Mouse (Mus musculus) gastrocnemius, postnatal 36 days (tissue): Measurements from ENCODE around the gene Sulf2. TPM values are rescaled to one million over a fixed set of nuclear protein-coding genes. Genes with fewer than 3 reads are reported as not detected.

Experiments used
- DNase-seq, 2 experiments: peaks; one replicate each; pipeline ENCODE4 v3.0.0; 2022
- intact Hi-C: fragments of 180-260 bp; cut with DNase I; formaldehyde crosslinking; loops from one replicate; pipeline ENCODE4 v1.15.1; 2025
- total RNA-seq, 2 experiments: library from RNA; stranded (reverse); gene quantifications; 2 replicates each; pipeline ENCODE4 v1.2.3; 2021

The Sulf2 gene
- total RNA-seq, 2 experiments from 2014 or later, result 7.9 to 10.5 TPM

DNA sequence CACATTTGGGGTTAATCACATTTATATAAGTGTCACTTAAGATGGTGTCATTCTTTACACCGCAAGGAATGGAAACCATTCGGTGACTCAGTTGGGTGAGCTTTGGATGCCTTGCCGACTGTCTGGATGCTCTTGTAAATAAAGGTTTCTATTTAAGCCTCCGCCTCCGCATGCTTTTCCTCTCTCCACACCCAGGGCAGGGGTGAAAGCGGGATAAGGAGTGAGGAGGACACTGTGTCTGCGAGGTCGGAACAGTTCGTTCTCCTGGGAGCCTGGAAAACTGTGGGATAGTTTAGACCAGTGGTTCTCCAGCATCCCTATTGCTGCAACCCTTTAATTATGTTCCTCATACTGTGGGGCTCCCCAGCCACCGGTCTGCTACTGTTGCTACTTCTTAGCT is 82.4 kb downstream of the Sulf2 start:
- DNase-seq, result no peak
- intact Hi-C loops, result no loop called here

DNA sequence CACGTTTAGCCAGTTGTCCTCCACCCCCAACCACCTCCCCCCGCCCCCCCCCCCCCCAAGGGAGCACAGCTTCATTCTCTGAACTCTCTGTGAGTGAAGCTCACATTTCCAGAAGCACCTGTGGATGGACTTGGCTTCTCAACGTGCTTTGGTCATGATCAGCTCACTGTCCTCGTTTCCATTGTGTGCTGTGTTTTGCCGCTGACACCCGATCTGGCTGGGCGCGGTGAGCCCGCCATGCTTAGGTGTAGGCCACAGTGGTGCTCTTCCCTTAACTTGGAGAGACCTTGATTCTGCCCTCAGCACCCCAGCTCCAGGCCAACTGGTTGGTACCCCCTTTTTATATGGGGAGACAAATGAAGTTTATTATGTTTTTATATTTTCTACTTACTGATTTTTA is 83.6 kb downstream of the Sulf2 start:
- intact Hi-C loops, result no loop called here
- no peak for DNase-seq

DNA sequence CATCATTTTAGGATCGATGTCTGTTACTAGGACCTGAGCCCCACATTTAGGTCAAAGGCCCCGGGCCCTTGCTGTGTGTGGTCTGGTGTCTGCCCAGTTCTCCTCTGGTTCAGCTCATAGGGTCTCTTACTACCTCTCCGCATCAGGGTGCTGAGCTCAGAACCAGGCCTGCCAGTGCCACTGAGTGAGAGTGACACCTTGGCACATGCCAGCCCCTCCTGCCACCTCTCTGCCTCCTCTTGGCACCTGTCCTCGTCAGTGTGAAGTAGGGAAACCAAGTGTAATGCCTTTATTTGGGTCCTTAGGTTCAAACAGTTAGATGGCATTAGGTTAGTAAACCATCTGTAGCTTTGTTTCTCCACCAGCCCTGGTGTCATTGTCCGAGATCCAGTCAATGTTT is 84.0 kb downstream of the Sulf2 start:
- DNase-seq, result no peak
- intact Hi-C loops, result no loop called here

DNA sequence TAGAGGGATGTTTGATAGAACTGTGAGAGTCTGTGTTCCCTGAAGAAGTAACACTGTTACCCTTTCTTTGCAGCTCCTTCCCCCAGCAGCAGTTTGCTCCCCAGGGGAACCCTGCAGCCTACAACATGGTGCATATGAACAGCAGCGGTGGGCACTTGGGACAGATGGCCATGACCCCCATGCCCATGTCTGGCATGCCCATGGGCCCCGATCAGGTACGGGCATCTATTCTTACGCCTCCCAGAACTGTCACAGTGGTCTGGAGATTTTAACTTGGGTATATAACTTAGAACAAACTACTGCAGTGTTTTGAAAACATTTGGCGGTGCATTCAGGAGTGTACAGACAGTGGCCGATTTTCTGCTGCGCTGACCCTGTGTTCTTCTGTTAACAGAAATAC is 85.7 kb downstream of the Sulf2 start:
- DNase-seq, result no peak
- intact Hi-C loops, result no loop called here

DNA sequence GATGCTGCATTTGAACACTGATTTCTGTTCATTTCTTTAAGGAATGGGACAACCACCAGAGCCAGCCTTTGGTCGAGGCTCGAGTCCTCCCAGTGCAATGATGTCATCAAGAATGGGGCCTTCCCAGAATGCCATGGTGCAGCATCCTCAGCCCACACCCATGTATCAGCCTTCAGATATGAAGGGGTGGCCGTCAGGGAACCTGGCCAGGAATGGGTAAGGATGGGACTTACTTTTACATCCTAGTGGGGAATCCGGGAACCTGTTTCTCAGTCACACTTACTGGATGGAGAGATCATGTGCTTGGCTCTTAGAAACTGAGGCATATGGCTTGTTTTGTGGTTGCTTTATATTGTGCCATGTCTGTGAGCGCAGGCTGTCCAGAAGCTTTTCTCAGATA is 86.3 kb downstream of the Sulf2 start:
- intact Hi-C loops, result no loop called here
- no peak for DNase-seq

DNA sequence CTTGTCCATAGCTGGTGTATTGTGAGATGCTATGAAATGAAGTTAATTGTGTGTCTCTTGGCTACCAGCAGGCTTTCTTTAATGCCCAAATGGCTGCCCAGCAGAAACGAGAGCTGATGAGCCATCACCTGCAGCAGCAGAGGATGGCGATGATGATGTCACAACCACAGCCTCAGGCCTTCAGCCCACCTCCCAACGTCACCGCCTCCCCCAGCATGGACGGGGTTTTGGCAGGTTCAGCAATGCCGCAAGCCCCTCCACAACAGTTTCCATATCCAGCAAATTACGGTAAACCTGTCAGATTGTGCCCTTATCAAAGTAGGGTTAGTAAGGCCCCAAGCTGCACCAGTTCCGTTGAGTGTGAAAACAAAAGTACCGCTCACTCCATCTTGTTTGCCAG is 87.2 kb downstream of the Sulf2 start:
- intact Hi-C loops, result no loop called here
- DNase-seq, result no peak

DNA sequence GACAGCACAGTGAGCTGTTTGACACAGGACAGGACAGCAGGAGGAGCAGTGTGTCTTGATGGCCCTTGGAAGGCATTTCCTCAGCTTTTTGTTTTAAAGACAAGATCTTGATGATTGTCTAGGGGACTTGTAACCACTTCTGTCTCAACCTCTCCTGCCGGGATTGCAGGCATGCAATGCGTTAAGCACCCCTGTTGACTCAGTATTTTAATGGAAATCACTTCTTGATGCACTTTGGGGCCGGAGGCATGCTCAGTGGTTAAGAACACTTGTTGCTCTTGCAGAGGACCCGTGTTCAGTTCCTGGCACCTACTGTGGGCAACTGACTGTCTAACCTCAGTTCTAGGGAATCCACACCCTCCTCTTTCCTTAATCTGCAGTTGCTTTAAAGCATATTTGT is 89.0 kb downstream of the Sulf2 start:
- intact Hi-C loops, result no loop called here
- no peak for DNase-seq

DNA sequence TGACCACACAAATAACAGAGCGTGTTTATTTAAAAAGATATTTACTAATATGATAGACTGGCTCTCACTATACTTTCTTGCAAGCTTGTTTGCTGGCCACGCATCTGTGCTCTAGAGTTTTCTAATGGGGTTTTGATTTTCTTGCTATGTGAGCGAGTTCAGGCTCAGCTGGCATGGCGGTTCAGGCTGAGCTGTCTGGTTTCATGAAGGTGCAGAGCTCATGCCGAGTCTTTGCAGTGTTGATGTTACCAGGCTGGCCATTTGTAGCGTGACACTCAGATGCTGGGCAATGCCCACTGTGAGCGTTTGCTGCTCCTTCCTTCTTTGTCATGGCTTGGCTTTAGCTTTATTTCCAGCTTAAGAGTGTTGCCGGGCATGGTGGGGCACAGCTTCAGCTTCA is 93.0 kb downstream of the Sulf2 start:
- DNase-seq, result no peak
- intact Hi-C loops, result no loop called here

DNA sequence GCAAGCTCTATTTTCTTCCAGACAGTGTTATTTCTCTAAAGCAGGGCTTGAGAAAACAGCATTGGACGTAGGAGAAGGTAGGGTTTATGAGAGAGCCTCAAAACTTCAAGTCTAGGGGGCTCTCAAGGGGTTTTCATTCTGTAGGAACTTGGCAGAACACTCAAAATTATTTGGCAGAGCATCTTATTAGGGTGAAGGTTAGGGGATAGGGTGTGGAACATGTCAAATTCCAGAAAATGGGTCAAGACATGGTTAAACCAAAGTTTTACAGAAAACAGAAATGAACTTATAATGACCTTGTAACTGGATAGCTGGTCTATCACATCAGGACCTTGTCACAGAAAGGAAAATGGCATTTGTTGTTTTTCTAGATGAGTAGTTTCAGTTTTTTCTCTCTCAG is 93.5 kb downstream of the Sulf2 start:
- no peak for DNase-seq
- intact Hi-C loops, result no loop called here

DNA sequence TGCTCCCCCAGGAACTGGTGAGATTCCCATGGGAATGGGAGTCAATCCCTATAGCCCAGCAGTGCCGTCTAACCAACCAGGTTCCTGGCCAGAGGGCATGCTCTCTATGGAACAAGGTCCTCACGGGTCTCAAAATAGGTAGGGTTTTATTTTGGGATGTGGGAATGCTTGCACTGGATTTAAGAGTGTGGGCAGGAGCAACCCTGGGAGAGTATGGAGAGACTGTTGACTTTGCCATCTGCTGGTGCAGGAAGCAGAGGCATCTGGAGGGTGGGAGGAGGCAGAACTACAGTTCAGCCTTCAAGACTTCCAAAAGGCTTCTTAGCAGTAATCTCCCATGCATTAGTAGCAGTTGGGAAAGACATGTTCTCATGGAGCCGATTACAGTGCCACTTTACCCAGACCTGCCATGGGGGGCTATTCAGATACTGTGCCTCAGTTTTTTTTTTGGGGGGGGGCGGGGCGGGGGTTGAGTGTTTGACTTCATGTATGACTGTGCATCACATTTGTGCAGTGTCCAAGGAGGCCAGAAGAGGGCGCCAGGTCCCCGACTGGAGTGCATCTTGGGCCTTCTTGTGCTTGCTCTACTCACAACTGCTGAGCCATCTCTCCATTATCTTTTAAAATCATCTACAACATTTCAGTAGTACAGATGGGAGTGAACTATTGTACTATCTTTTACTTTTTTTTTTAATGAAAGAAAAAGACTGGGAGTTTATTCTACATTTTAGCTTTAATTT is 95.6 kb downstream of the Sulf2 start:
- peak in 1 of 2 experiments; percentile 33 for DNase-seq
- intact Hi-C loops, result no loop called here

DNA sequence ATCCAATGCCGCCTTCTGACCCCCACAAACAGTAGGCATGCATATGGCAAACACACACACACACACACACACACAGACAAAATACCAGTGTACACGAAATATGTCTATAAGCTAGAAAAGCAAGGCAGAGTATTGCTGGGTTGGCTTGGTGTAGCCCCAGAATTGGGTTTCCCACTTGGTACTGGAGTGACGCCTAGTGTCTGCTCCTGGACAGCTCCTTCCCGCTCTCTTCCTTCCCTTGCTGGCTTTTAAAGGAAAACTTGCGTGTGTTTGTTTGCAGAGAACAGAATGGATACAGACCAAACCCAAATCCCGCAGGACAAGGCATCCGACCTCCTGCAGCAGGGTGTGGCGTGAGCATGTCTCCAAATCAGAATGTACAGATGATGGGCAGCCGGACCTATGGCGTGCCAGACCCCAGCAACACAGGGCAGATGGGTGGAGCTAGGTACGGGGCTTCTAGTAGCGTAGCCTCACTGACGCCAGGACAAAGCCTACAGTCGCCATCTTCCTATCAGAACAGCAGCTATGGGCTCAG is 101.4 kb downstream of the Sulf2 start:
- intact Hi-C loops, result no loop called here
- no peak for DNase-seq

DNA sequence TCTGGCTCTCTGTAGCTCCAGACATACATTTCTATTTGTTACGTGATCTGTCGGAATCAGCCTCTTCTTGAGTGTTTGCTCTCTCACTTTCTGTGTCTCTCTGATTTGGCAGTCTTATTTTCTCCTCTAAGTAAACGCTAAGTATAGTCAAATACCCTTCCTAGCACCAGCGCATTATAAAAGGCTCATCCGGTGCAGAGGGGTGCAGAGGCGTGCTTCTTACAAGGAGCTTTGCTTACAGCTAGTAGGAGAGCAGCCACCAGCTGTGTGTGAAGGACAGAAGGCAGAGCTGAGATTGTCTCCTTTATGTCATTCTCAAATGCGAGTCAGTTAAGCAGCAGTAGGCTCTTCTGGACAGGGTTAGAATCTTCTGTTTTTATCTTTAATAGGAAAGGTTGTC is 103.5 kb downstream of the Sulf2 start:
- intact Hi-C loops, result no loop called here
- no peak for DNase-seq

DNA sequence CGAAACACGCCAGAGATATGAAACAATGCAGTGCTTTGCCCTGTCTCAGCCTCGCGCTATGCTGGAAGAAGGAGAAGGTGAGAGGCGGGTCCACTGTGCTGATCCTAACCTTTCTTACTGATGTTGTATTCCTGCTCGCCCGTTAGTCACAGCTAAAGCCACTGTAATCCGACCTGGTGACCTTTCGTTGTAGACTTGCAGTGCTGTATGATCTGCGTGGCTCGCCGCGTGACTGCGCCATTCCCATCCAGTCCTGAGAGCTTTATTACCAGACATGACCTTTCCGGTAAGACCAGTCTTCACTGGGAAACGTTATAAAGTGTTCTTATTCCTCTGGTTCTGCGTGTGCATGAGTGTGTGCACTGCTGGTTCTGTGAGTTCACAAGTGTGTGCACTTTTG is 104.0 kb downstream of the Sulf2 start:
- intact Hi-C loops, result no loop called here
- no peak for DNase-seq

DNA sequence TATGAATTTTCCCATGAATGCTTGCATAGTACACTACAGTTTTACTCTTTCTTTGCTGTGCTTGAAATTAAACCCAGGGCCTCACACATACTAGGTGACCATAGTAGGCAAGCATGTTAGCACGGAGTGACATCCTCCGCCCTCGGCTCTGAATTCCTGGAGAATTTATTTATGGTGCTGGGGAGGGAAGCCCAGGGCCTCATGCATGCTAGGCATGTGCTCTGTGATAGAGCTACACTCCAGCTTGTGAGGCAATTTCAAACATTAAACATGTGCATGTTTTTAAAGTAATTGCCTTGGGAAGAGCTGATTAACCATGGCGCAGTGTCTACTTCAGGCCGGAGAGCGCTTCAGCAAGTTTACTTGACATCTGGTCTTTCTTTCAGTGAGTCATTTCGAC is 106.6 kb downstream of the Sulf2 start:
- DNase-seq, result no peak
- intact Hi-C loops, result loop anchor here (5.0 kb wide), 2 partner anchors 132 to 227 kb away; no protein-coding TSS in a partner anchor

DNA sequence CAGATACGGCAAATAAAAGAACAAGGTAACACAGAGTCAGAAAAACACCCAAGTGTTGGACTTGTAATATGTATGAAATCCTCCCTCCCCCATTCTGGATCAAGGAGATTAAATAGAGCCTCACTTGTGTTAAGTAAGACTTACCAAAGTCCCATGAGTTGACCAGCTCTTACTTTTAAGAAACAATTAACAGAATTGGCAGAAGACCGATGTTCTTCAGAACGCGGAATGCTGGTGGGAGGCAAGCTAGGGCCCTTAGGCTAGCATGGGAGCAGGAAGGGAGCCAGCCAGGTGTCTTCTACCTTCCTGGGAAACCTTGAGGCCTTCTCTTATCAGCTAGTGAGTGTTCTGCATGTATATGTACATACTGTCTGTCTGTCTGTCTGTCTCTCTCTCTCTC is 107.5 kb downstream of the Sulf2 start:
- intact Hi-C loops, result loop anchor here (5.0 kb wide), 2 partner anchors 131 to 226 kb away; no protein-coding TSS in a partner anchor
- no peak for DNase-seq

DNA sequence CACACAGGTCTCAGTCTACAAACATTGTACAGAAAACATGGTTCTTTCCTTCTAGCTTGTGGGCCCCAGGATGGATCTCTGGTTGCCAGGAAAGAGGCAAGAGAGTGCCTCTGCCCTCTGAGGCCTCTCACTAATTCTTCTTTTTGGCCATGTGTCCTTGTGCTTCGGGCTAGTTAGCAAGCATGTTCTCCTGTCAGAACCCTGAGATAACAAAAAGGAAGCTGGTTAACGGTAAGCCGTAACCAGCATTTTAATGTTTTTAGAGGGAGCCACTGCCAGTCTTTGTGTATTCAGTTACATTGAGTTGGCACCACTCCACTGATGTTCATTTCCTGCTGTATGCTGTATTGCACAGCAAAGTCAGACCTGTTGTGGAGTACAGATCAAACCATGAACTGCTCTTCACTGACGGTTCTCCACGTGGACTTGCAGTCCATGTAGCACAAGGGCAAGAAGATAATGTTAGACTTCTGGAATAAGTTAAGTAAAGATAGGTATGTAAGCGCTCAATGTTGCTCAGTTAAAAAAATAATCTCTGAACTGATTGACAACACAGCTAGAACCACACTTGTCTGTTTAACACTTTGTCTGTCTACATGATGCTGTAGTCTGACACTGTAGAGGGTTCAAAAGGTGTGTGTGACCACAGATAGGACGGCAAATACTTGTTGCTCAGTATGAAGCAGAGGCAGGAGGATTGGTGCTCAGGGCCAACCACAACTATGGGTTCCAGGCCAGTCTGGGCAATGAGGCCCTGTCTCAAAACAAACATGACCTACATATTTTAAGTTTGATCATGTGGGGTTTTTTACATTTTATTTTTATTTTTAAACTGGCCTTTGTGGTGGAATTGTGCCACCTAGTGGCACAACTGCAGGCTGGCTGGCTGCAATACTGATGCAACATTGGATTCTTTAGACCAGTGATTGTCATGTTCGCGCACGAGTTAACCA is 109.6 kb downstream of the Sulf2 start:
- no peak for DNase-seq
- intact Hi-C loops, result loop anchor here (5.0 kb wide), 2 partner anchors 129 to 224 kb away; no protein-coding TSS in a partner anchor

DNA sequence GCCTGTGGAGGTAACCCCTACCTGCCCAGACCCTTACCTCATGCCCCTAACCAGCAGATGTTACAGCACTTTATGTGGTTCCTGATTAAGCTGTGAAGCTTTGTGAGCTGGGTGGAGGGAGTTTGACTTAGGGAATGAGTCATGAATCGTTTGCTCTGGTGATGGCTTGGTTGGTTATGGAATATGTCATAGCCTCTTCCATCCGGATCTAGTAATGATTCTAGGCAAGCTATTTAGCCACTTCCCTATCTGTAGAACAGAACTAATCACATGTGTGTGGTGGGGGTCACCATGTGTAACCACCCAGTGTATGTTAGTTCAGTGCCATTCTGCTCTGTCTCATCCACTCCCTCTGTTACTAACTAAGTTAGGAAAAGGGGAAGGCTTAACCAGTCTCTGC is 110.5 kb downstream of the Sulf2 start:
- DNase-seq, result no peak
- intact Hi-C loops, result loop anchor here (5.0 kb wide), 2 partner anchors 128 to 223 kb away; no protein-coding TSS in a partner anchor

DNA sequence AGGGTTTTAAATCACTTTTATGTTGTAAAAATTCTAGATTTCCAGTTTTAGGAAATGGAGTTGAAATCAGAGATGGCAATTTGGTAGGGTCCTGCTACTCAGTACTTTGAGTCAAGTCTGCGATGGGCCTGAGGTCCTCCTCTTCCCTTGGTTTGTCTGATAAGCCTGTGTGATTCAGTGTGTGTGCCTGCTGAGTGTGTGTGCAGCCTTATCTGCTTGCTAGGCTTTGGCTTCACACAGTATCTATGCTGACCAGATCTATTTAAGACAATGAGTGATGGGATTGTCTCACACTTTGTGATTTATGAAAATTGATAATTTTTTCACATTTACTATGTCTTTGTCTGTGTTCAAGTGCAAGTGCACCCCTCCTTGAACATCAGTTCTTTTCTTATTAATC is 112.9 kb downstream of the Sulf2 start:
- intact Hi-C loops, result no loop called here
- DNase-seq, result no peak

DNA sequence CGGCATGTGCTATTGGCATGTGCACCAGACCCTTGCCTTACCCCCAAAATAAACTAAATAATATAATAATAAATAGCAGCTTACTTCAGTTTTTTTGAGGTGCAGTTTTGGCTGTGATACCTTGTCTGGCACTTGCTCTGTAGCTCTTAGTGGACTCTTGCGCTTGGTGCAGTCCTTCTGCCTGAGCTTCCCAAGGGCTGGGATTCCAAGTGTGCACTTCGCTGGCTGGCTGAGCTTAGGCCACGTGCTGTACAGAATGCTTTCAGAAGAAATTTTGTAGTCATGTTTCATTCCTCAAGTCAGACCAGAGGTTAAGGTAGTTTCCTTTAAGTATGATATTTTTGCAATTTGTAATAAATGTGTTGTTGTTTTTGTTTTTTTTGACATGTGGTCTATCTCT is 115.8 kb downstream of the Sulf2 start:
- intact Hi-C loops, result loop anchor here (5.0 kb wide), 1 partner anchor 117 kb away; no protein-coding TSS in a partner anchor
- no peak for DNase-seq

DNA sequence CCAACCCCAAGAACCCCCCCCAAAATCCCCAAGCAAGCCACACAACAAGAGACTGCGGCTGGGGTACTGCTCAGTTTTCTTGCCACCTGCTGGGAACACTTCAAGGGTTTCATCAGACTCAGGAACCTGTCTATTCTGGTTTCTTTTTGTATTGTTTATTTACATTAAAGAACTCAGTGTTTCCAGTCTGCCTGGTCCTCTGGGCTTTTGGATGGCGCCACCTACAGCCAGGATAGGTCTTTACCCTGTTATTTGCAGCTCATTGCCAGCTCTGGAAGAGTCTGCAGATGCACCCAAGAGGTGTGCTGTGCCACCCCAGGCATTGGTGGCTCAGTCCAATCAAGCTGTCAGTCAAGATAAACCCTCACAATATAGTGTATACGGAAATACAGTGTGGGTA is 119.7 kb downstream of the Sulf2 start:
- DNase-seq, result peak; percentile 25 to 37
- intact Hi-C loops, result loop anchor here (5.0 kb wide), 1 partner anchor 113 kb away; no protein-coding TSS in a partner anchor

DNA sequence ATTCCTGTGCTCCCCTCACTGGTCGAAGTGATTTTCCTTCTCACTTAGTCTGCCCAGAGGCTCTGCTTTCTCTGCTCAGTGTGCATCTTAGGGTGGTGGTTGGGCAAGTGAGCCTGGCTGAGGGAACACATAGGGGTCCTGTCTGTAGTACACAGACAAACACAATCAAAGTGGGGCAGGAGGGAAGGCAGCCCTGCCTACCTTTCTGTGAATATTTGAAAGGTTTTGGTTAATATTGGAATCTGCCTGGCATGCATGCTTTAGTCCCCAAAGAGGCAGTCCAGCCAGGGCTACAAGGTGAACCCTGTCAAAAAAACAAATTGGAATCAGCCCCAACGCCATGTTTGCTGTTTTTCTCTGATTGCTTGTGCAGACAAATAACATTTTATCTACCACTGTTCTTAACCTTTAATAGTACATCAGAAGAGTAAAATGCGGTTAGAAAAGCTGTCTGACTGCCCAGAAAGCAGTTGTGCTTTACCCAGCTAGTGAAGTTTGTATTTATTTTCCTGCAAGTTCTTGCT is 120.4 kb downstream of the Sulf2 start:
- DNase-seq, result no peak
- intact Hi-C loops, result loop anchor here (5.0 kb wide), 2 partner anchors 38 to 113 kb away; no protein-coding TSS in a partner anchor
